Mouse (Mus musculus) adrenal gland, postnatal 36 days (tissue): ENCODE measurements around the gene Kdelr1. TPM values are rescaled to one million over a fixed set of nuclear protein-coding genes. Genes with fewer than 3 reads are reported as not detected.
"Not testable (repeated sequence)": the region's sequence is repeated elsewhere in the genome, so short reads cannot be mapped to it uniquely, and the experiment has no call there.

Source experiments
- DNase-seq, 2 experiments: peaks; one replicate each; pipeline ENCODE4 v3.0.0; 2021; ENCODE audit warnings: mixed read lengths in 1 of 2
- total RNA-seq, 2 experiments: library from RNA; stranded (reverse); gene quantifications; 2 replicates each; pipeline ENCODE4 v1.2.3; 2021

The Kdelr1 gene
- total RNA-seq, 2 experiments from 2014 or later, result 137 to 140 TPM

DNA sequence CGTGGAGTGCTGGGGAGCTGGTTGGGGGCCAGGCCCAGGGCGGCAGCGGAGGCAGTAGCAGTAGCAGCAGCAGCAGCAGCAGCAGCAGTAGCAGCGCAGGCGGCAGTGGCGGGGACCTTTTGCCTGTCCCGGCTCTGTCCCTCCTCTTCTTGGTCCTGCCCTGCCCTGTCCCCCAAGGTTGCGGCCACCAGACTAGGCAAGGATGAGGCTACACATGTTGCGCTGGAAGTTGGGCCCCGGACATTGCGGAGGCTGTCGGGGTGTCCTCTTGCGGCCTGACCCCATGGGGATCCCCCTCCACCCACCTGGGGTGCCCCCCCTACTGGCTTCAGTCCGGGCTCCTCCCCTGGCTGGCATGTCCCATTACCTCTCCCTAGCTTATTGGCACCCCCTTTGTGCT, 2.8 kb upstream of the Kdelr1 start:
- peak; percentile 15 to 24 for DNase-seq

DNA sequence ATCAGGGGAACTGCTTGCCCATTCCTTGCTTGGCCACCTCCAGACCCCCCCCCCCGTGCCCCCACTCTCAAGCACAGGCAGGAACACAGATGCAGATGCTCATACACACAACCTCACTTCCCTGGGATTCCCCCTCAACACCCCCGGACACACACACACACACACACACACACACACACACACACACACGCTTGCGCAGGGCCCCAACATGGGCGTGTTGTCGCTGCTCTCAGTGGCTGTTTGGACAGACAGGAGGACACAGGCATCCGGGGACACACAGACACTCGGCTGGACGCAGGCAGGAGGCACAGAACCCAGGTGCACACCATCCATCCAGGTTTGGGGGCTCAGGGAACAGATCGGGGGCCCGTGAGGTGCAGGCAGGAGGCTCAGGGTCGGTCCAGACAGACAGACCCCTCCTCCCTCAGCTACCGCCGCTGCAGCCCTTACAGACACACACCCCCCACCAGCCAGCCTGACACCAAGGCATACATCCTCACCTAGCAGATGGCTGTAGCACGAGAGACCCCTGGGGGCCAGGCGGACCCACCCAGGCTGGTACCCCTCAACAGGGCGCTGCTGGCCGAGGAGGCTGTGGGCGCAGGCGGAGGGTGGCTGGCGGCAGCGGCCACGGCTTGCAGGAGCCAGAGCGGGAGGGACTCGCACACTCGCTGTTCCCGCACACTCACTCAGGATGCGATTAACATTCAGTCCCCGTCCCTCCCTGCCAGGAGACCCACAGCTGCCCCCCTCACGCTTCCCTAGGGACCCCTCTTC, 2.1 kb upstream of the Kdelr1 start:
- no peak for DNase-seq

- peak; percentile 71 to 80 for DNase-seq
Observed at GRCm38 (mm10) chr7:45873061-45873947, 732 bp downstream of the Kdelr1 start.

GRCm38 (mm10) chr7:45876895-45877294, 4.3 kb downstream of the Kdelr1 start:
- DNase-seq, result no peak

- DNase-seq, result not testable (repeated sequence)
Observed at GRCm38 (mm10) chr7:45878278-45878677, 5.7 kb downstream of the Kdelr1 start, which contains the start of gene Grin2d. Grin2d (minus strand) TSS chr7:45878378.

DNA sequence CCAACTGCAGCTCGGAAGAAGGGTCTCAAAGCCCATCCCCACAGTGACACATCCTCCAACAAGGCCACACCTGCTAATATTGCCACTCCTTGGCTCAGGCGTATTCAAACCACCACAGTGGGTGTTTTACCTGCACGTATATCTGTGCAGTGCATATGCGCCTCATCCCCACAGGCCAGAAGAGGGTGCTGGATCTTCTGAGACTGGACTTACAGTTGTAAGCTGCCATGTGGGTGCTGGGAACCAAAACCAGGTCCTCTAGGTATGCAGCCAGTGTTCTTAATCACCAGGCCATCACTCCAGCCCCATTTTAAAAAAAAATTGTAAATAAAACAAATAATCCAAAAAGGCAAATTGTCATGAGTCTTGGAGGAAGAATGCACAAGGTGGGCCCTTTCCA, 8.0 kb downstream of the Kdelr1 start:
- DNase-seq, result no peak

DNA sequence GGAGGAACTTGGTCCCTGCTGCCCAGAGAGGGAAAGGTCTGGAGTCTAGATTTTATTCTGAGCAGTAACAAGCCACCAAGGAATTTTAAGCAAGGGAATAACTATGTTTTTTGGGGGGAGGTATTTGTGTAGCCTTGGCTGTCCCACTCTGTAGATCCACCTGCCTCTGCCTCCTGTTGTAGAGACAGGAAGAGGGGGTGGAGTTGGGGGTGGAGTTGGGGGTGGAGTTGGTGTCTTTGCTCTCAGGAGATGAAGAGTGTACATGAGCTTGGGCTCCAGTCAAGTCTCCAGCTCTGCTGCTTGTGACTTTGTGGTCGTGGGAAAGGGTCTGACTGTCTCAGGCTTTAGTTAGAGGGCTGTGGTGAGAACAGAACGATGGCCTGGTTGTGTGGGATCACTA, 8.4 kb downstream of the Kdelr1 start:
- DNase-seq, result no peak

DNA sequence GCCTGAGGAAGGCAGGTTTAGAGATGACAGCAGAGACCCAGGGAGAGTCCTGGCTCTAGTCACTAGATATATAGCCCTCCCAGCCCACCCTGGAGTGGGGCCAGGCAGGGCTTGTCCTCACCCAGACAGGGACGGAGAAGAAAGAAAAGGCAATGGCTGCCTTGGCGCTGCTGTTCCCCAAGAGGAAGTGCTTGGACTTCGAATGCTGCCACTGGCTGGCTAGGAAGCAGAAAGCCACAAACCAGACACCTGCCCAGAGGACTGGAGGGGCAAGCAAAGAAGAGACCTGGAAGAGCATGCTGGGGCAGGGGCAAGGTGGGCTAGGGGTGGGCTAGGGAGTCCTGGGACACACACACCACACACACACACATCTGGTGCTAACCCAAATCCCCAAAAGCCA, 14.7 kb downstream of the Kdelr1 start:
- no peak for DNase-seq

DNA sequence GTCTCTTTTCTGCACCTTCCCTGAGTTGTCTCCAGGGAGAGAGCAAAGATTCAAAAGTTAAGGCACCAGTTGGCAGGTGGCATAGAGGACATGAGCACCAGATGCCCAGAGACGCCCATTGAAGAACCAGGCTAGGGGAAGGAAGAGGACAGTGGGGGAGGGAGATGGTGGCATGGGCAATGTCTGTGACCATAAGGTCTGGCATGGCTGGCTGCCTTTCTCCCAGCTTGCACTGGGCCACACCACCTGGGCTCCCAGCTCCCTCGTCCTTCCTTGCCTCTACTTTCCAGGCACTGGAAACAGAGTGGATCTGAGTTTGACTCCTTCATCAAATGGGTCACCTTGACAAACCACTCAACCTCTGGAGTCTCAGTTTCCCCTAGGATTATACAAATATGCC, 20.1 kb downstream of the Kdelr1 start:
- DNase-seq, result no peak

- DNase-seq, result no peak
Observed at GRCm38 (mm10) chr7:45895931-45896516, 23.5 kb downstream of the Kdelr1 start.

- peak; percentile 95 to 96 for DNase-seq
Observed at GRCm38 (mm10) chr7:45896517-45897257, 24.1 kb downstream of the Kdelr1 start, which contains the start of the genes Syngr4 and Tmem143. Syngr4 (minus strand) TSS chr7:45896714. Tmem143 (plus strand) TSS chr7:45896941.

- DNase-seq, result peak; percentile 61 to 72
Observed at GRCm38 (mm10) chr7:45897258-45897757, 24.7 kb downstream of the Kdelr1 start.

DNA sequence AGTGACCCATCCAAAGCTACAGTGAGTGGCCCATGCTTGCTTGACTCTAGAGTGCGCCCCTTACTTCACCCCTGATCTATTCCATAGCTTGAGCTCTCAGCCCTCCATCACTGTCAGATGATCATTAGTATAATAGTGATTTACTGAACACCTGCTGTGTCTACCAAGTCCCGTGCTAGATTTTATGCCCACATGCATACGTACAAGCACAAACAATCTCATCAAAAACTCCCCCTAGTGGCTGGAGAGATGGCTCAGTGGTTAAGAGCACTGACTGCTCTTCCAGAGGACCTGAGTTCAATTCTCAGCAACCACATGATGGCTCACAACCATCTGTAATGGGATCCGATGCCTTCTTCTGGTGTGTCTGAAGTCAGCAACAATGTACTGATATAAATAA, 25.6 kb downstream of the Kdelr1 start:
- DNase-seq, result not testable (repeated sequence)

- peak in 1 of 2 experiments; percentile 52 for DNase-seq
Observed at GRCm38 (mm10) chr7:45901562-45901961, 29.0 kb downstream of the Kdelr1 start.

GRCm38 (mm10) chr7:45902481-45903002, 30.0 kb downstream of the Kdelr1 start:
- DNase-seq, result no peak

DNA sequence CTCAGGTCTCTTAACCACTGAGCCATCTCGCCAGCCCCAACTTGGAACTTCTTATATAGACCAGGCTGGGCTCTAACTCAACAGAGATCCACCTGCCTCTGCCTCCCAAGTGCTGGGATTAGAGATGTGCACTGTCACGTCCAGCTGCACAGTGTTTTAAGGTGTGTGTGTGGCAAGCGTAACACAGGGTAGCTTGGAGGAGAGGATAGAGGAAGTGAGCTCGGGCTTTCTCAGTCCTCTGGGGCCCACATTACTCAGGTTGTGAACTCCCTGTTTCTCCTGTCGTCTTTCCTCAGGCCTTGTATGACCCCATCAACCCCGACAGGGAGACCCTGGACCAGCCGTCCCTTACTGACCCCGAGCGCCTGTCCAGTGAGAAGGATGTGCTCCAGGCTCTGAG, 34.0 kb downstream of the Kdelr1 start:
- DNase-seq, result no peak

- DNase-seq, result no peak
Observed at GRCm38 (mm10) chr7:45908384-45908783, 35.8 kb downstream of the Kdelr1 start.

DNA sequence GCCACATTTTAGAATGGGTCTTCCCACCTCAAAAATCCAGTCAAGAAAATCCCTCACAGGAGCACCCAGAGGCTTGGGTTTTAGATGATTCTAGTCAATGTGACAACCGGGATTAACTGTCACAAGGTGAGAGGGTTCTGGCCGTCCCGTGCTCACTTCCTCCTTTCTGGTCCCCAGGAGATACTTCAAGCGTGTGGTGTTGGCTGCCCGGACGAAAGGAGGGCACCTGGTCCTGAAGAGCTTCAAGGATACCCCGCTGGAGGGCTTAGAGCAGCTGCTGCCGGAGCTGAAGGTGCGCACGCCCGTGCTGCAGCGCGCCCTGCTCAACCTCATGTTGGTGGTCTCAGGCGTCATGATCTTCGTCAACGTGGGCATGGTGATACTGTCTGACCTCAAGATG, 36.6 kb downstream of the Kdelr1 start:
- no peak for DNase-seq

DNA sequence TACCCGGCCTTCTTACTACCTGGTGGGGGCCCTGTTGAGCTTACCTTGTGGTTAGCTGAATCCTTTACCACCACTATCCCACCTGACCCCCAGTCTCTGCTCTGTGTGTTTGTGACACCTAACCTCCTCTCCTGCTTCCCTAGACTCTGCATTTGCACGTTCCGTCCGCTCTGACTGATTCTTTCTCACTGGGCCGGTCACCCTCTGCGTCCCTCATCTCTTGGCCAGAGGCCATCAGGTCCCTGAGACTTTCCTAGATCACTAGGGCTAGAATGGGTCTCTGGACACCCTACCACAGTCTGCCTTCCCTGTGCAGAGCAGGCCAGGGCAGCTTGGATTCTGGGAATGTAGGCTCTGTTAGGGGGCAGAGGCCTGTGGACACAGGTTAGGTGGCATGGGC, 41.5 kb downstream of the Kdelr1 start:
- DNase-seq, result no peak

- DNase-seq, result peak in 1 of 2 experiments; percentile 56
Observed at GRCm38 (mm10) chr7:45915011-45915410, 42.4 kb downstream of the Kdelr1 start.
